Mouse (Mus musculus) liver, postnatal 0 days (tissue): ENCODE results near the gene Efcab7.

Source experiments
- CTCF ChIP-seq: sonication (generic); IDR thresholded peaks from 2 replicates; pipeline ENCODE4 v1.5.1; 2016; ENCODE audit warnings: antibody characterized with exemption, low read depth
- EP300 ChIP-seq: IDR thresholded peaks from 2 replicates; pipeline ENCODE4 v1.6.1; 2016; ENCODE audit warnings: antibody characterized with exemption, low read depth, mild to moderate bottlenecking

DNA sequence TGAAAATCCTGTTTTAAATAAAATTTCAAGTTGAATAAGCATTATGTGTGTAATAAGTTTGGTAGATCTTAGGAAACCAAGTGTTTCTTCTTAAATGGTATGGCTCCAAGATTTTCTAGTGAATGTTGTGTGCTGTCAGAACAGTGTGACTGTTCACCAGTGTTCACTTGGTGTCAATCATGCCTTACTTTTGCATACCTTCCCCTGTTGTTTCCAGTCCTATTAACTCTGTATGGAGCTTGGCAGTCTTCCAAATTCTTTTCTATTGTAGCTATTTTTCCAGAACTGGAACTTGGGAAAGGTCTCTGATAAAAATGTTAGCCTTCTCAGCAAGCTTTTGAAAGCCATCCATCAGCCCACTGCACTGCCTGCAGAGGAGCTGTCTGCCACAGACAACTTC is 53.4 kb downstream of the Efcab7 start:
- no peak for TF ChIP-seq EP300
- TF ChIP-seq CTCF, result no peak
